Mouse (Mus musculus) embryo, embryonic 11 days (tissue): ENCODE measurements around the gene Dlgap3.

Experiments
- DNase-seq: peaks from one replicate; pipeline ENCODE4 v3.0.0-alpha.2; 2015

The Dlgap3 gene

GRCm38 (mm10) chr4:127168914-127169345 is at the start of gene Dlgap3:
Gene Dlgap3, plus strand, starts transcription at chr4:127169204.
- peak; percentile 76 for DNase-seq

- no peak for DNase-seq
Observed at GRCm38 (mm10) chr4:127123391-127123790, 45.6 kb upstream of the Dlgap3 start, which contains the start of gene Tmem35b. Gene Tmem35b, plus strand, starts transcription at chr4:127123691.

DNA sequence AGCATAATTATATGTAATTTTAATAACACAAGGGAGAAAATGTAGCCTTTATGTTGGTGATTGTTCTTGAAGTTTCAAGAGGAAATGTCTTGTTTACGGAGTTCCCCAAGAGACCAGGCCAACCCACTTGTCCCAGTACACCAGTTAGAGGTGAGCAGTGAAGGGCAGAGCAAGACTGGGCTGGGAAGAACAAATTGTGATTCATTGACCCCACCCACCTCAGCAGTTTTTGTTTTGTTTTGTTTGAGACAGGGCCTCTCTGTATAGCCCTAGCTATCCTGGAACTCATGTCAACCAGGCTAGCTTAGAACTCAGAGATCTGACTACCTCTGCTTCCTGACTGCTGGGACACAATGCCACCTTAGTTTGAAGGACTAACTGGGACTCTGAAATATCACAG is 44.7 kb upstream of the Dlgap3 start:
- no peak for DNase-seq

- DNase-seq, result peak; percentile 95
Observed at GRCm38 (mm10) chr4:127125834-127126463, 43.1 kb upstream of the Dlgap3 start.

DNA sequence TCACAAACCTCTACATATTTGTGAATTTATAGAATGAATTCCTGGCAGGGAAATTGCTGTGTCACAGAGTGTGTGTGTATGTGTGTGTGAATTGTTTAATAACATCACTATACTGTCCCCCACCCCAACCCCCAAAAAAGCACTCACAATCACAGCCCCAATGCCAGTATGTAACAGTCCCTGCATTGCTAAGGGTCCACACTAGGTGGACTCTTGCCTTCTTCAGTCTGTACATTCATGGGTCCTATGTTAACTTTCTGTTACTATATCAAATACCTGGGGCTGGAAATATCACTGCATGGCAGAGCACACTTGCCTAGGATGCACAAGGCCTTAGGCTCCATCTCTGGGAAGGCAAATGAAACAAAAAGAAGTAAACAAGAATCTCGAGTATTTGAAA is 34.3 kb upstream of the Dlgap3 start:
- DNase-seq, result no peak

- no peak for DNase-seq
Observed at GRCm38 (mm10) chr4:127137591-127137990, 31.4 kb upstream of the Dlgap3 start.

DNA sequence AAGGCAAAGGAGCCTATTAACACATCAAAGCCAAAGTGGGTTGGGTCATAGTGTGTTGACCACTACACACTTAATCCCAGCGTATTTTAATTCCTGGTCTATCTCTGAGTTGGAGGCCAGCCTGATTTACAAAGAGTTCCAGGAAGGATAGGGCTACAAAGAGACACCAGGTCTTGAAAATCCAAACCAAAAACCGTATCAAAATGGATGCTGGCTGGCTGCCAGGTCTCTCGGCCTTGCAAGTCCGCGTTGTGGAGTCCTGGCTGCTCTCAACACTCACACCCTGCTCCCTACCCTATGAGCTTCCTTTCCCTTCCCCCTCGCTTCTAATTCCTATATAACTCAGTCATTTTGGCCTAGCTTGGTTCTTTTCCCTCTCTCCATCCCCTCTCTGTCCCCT is 30.5 kb upstream of the Dlgap3 start:
- DNase-seq, result no peak

- DNase-seq, result no peak
Observed at GRCm38 (mm10) chr4:127150031-127150430, 19.0 kb upstream of the Dlgap3 start.

DNA sequence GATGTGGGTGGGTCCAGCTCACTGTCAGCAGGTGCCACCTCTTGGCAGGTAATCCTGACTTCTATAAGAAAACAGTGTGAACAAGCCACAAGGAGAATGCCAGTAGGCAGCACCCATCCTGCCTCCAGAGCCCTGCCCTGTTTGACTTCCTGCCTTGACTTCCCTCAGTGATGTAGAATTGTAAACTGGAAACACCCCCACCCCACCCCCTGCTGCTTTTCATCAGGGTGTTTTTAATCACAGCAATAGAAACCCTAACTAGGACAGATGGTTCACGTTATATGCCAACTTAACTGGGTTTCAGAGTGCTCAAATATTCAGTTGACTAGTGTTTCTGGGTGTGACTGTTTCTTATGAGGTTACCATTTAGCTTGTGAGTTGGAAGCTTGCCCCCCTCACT is 15.7 kb upstream of the Dlgap3 start:
- no peak for DNase-seq

DNA sequence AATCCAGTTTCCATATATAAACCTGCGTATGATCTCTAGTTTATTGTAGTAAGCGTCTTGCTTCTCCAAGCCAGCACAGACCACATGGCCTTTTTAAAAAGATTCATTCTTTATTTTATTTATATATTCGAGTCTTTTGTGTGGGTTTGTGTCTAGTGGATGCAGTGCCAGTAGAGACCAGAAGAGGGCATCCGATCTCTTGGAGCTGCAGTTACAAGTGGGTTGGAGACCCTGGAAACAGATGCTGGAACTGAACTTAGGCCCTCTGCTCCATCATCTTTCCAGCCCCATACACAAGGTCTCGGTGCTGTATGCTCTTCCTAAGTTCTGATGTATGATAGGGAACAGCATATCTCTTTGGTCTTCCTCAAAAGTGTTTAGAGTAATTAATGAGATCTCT is 13.2 kb upstream of the Dlgap3 start:
- DNase-seq, result no peak

- no peak for DNase-seq
Observed at GRCm38 (mm10) chr4:127157746-127158145, 11.3 kb upstream of the Dlgap3 start.

DNA sequence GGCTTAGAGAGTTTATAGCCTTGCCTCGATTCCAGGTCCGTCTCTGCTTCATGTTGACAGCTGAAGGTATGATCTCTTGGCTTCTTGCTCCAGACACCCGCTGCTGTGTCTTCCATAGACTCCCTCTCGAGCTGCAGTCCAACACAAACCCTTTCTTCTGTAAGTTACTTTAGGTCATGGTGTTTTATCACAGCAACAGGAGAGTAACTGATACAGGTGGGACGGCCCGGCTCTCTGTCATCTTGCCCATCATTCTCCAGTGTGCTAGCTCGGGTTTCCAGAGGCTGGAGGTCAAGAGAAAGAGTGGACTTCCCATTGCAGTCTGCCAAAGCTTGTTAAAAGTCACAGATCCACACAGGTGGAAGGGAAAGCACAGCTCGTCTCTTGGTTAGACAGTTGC is 5.1 kb upstream of the Dlgap3 start:
- no peak for DNase-seq

- no peak for DNase-seq
Observed at GRCm38 (mm10) chr4:127167096-127167495, 1.9 kb upstream of the Dlgap3 start.

DNA sequence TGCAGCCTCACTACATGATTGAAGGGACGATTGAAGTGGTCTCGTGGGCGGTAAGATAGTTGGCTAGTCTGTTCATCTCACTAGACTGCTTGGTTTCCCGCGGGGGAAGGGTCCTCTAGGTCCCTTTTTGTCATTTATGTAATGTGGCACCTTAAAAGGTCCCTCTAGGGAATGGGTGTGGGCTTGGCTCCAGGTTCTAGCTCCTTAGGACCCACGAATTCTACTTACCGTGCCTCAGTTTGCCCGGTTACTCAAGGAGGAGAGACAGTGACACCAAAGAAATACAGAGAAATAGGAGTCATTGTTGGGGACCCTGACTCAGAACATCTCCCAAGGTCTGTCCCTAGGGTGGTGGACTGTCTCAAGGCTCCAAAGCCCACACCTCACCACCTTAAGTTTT is 1.3 kb upstream of the Dlgap3 start:
- no peak for DNase-seq

DNA sequence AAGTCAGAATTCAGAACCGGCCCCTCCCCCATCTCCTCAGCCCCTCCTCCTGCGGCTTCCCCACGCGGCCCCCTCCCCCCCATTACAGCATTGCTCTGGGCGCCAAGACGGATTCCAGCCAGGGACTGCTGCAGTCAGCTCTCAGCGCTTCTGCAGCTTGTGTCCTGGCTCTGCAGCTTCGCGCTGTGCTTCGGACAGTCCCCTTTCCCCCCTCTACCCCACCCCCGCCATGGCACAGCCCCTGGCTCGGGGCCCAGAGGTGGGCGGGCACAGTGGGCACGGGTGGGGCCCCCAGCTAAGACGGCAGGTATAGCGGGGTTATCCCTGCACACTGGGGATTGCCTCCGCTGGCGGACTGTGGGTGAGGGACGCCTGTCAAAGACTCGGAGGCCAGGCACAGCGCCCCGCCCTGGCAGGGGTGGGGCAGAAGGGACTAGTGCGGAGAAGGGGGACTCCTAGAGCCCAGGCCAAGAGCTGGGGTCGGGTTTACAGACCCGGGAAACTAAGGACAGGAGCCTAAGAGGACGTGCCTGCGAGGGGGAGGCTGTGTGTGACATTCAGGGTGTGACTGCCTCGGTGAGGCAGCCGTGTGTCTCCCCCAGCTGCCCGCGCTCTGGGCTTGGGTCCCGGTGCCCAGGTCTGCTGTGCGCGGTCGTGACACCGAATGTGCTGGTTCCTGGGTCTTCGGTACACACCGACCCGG is 642 bp upstream of the Dlgap3 start:
- peak; percentile 75 for DNase-seq

- DNase-seq, result peak; percentile 55
Observed at GRCm38 (mm10) chr4:127169346-127170221, 580 bp downstream of the Dlgap3 start.

GRCm38 (mm10) chr4:127170866-127171265 is 1.9 kb downstream of the Dlgap3 start:
- DNase-seq, result no peak

- DNase-seq, result no peak
Observed at GRCm38 (mm10) chr4:127171341-127171905, 2.4 kb downstream of the Dlgap3 start.

GRCm38 (mm10) chr4:127172119-127172518 is 3.1 kb downstream of the Dlgap3 start:
- no peak for DNase-seq

DNA sequence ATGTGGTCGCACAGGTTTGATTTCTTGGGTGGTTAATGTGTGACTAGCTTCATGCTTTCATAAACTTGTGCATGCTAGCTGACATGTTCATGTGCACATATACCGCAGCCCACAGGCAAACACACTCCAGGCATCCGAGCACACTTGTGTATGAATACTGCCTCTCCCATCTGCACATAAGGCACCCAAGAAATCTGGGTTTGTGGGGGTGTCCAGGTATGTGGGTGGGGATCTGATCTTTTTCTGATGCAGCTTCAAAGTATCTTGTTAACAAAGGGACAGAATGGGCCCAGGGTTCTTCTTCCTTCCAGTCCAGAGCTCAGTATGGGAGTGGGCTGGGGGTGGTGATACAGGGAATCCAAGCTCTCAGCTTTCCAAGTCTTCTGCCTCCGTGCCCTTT is 3.6 kb downstream of the Dlgap3 start:
- DNase-seq, result no peak

DNA sequence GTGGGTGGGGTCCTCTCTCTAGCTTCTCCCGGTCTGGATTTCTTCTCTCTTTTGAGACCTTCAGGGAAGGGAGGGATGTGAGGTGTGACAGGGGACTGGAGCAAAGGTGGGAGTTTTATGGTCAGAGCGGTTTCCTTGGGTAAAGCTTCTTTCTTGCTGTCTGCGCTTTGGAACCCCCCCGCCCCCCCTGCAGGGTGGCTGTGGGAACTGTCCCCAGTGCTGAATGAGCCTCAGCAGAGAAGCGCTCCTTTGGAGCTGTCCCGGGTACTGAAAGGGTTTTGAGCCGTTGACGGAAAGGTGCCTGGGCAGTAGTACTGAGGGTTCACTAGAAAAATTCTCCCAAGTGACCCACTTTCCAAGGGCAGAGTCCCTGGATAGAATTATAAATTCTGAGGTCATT is 4.5 kb downstream of the Dlgap3 start:
- peak; percentile 87 for DNase-seq

DNA sequence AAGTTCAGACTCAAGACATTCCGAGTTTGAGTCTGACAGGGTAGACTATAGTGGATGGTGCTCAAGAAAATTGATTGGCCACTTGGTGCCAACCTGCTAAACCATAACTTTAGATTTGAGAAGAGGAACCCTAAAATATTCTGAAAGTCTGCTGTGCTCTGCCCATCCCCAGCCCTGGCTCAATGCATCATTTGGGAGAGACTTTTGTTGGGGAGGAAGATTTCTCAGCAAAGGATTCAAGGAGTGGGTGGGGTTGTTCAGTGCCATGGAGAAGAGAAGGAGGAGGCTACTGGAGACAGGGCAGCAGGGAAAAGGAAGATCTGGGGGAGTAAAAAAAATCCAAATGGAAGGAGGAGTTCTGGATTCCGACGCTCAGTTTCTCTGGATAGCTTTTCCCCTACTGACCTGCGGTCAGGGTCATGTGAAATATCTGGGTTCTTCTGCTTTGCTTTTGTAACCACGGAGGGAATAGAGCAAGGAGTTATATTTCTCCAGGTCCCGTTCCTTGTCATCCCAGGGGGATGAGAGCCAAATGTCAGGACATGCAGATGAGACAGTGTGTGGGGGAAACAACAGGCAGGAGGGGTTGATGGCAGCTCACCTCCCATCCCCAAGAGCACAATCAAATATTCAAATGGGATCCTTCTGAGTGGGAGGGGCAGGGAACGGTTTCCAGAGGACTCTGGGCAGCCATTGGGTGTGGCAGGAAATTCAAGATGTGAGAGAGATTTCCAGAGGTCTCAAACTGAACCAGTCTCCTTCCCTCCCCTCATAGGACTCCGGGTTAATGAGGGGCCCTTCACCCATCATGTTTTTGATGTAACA is 5.3 kb downstream of the Dlgap3 start:
- DNase-seq, result no peak
